Mouse (Mus musculus) small intestine, adult 2 months (tissue): ENCODE results near the gene Rundc3a.

Experiments used
- CTCF ChIP-seq: fragments of 200-500 bp; IDR thresholded peaks from 2 replicates; pipeline ENCODE4 v1.5.1; 2012; ENCODE audit warnings: low read depth, mild to moderate bottlenecking, control low read depth, inconsistent platforms, low read length, moderate library complexity, mixed read lengths; ENCODE audit not compliant: insufficient replicate concordance, insufficient read length; ENCODE audit errors: extremely low read depth
- POLR2A ChIP-seq: fragments of 200-500 bp; IDR thresholded peaks from 2 replicates; pipeline ENCODE4 v1.6.1; 2012; ENCODE audit warnings: low read depth, mild to moderate bottlenecking, control low read depth, inconsistent platforms, low read length, moderate library complexity

DNA sequence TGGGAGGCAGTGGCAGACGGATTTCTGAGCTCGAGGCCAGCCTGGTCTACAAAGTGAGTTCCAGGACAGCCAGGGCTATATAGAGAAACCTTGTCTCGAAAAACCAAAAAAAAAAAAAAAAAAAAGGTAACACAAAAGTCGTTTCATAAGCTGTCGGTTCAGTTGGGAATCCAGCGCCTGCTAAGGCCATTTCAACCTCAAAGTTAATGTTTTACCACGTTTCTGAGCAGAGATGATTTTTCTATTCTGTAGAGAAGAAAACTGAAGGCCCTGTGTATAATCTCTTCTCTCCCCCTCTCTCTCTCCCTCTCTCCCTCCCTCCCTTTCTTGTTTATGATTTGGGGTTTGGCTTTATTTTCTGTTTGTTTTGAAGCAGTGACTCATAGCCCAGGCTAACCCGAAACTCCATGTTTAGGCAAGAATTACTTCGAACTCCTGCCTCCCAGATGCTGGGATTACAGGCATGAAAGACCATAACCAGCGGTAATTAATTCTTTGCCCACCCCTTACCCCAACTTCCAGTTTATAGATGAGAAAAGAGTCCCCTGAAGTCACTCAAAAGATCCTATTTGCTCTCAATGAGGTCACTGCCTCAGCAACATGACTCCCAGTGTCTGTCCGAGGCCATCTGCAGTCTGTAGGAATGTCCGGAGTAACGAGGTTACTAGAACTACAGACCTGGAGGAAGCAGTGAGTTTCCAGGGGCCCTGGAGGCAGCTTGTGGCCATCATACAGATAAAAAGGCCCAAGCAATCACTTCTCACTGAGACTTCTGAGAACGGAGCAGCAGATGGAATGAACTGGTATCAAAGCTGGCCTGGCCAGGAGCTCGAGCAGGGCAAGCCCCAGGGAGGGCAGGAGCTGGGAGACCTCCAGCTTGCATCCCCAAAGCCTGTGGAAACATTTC lies 15.9 kb downstream of the Rundc3a start:
- TF ChIP-seq CTCF (no peak), POLR2A (no peak)
